Mouse (Mus musculus) ES-E14 (cell line): ENCODE measurements at regions not wholly inside any gene's neighbourhood (a gene's known extent, or its start where the extent isn't known, plus 50 kb on each side); places are given as distances from the start of the nearest gene placed in this dataset.

Experiments used
- DNase-seq: peaks from one replicate; pipeline ENCODE4 v3.0.0-alpha.2; 2013; ENCODE audit warnings: low read depth, low spot score
- H3K27ac ChIP-seq: 2 replicates; pipeline ENCODE4 v1.5.1; 2012; ENCODE audit warnings: low read depth, mild to moderate bottlenecking, low read length, moderate library complexity, mixed read lengths; ENCODE audit not compliant: poor library complexity, insufficient read depth, severe bottlenecking
- H3K36me3 ChIP-seq: 2 replicates; pipeline ENCODE4 v1.6.1; 2012; ENCODE audit warnings: mild to moderate bottlenecking, low read length, moderate library complexity, mixed read lengths; ENCODE audit not compliant: control insufficient read depth, poor library complexity, insufficient read depth, severe bottlenecking
- H3K4me1 ChIP-seq, 2 experiments: fragments of 150-350 bp in 1 of 2; sonication (generic) in 1 of 2; 2 replicates each; pipeline ENCODE4 v1.6.1; 2012; ENCODE audit warnings: low read length in 2 of 2, mild to moderate bottlenecking in 1 of 2, mixed read lengths in 1 of 2; ENCODE audit not compliant: control insufficient read depth in 2 of 2, insufficient read depth in 2 of 2, poor library complexity in 1 of 2
- H3K4me3 ChIP-seq, 2 experiments: fragments of 150-350 bp in 1 of 2; sonication (generic) in 1 of 2; 2 replicates each; pipeline ENCODE4 v1.5.1; 2012; ENCODE audit warnings: low read length in 2 of 2, low read depth in 1 of 2, mild to moderate bottlenecking in 1 of 2, mixed read lengths in 1 of 2; ENCODE audit not compliant: insufficient read depth in 1 of 2, poor library complexity in 1 of 2, severe bottlenecking in 1 of 2
- H3K9ac ChIP-seq: 2 replicates; pipeline ENCODE4 v1.6.1; 2012; ENCODE audit warnings: low read depth, mild to moderate bottlenecking, low read length, mixed read lengths; ENCODE audit not compliant: poor library complexity, insufficient read depth, severe bottlenecking
- H3K9me3 ChIP-seq: fragments of 150-350 bp; sonication (generic); 2 replicates; pipeline ENCODE4 v1.6.1; 2012; ENCODE audit warnings: low read depth, mild to moderate bottlenecking, low read length; ENCODE audit not compliant: control insufficient read depth, insufficient read depth
- CHD2 ChIP-seq: IDR thresholded peaks from 2 replicates; pipeline ENCODE4 v1.6.1; 2014; ENCODE audit warnings: mild to moderate bottlenecking, low read depth, low read length, inconsistent platforms
- HCFC1 ChIP-seq: IDR thresholded peaks from 2 replicates; pipeline ENCODE4 v1.6.1; 2012; ENCODE audit warnings: low read length, inconsistent platforms, borderline replicate concordance; ENCODE audit not compliant: insufficient read depth
- MAFK ChIP-seq: IDR thresholded peaks from 2 replicates; pipeline ENCODE4 v1.6.1; 2014; ENCODE audit warnings: mild to moderate bottlenecking, low read depth, low read length, inconsistent platforms; ENCODE audit not compliant: insufficient read depth
- ZC3H11A ChIP-seq: IDR thresholded peaks from 2 replicates; pipeline ENCODE4 v1.6.1; 2012; ENCODE audit warnings: low read depth, mild to moderate bottlenecking, inconsistent platforms, low read length, borderline replicate concordance
- ZNF384 ChIP-seq: IDR thresholded peaks from 2 replicates; pipeline ENCODE4 v1.6.1; 2012; ENCODE audit warnings: low read depth, low read length, inconsistent platforms
- in situ Hi-C, 2 experiments: fragments of 600-800 bp; cut with MboI; formaldehyde crosslinking; loops; one replicate each; pipeline ENCODE4 v1.15.1; 2025; ENCODE audit warnings: low sequenced_read_pairs in 2 of 2, inconsistent platforms in 1 of 2; ENCODE audit not compliant: unreplicated experiment in 2 of 2

- Histone ChIP-seq H3K9ac (no peak overlapping the region), H3K4me1 (no peaks in the 10 kb centered on the region), H3K9me3 (no peaks in the 10 kb centered on the region), H3K36me3 (no peaks in the 10 kb centered on the region), H3K27ac (no peak overlapping the region), H3K4me3 (no peak overlapping the region)
- in situ Hi-C loops: no loop called here
- TF ChIP-seq HCFC1: no peak
- DNase-seq: no peak
Measured at GRCm38 (mm10) chr7:73172615-73173014, 202.7 kb upstream of the Rgma start.

- in situ Hi-C loops: no loop called here
Measured at GRCm38 (mm10) chr7:73183761-73184160, 191.5 kb upstream of the Rgma start.

GRCm38 (mm10) chr7:73184208-73185070 is 190.9 kb upstream of the Rgma start:
- TF ChIP-seq HCFC1: no peak
- TF ChIP-seq MAFK: no peak
- no peak for TF ChIP-seq CHD2
- Histone ChIP-seq H3K4me1 (no peaks in the 10 kb centered on the region), H3K9me3 (no peaks in the 10 kb centered on the region), H3K9ac (no peak overlapping the region), H3K36me3 (no peaks in the 10 kb centered on the region), H3K27ac (no peak overlapping the region), H3K4me3 (no peak overlapping the region)
- no peak for DNase-seq
- in situ Hi-C loops: no loop called here

More at GRCm38 (mm10) chr7:73183761-73184160, 191.5 kb upstream of the Rgma start:
- Histone ChIP-seq H3K9ac (no peak overlapping the region), H3K27ac (no peak overlapping the region), H3K4me3 (no peak overlapping the region), H3K4me1 (no peaks in the 10 kb centered on the region), H3K36me3 (no peaks in the 10 kb centered on the region), H3K9me3 (no peaks in the 10 kb centered on the region)
- DNase-seq: no peak
- TF ChIP-seq ZC3H11A (no peak), HCFC1 (no peak), CHD2 (no peak), ZNF384 (no peak), MAFK (no peak)

GRCm38 (mm10) chr7:73185071-73185531 is 190.2 kb upstream of the Rgma start:
- Histone ChIP-seq H3K9ac (no peak overlapping the region), H3K9me3 (no peaks in the 10 kb centered on the region), H3K27ac (no peak overlapping the region), H3K36me3 (no peaks in the 10 kb centered on the region), H3K4me3 (no peak overlapping the region), H3K4me1 (no peaks in the 10 kb centered on the region)
- TF ChIP-seq ZNF384 (no peak), CHD2 (no peak), MAFK (no peak), ZC3H11A (no peak)
- DNase-seq: no peak
- in situ Hi-C loops: no loop called here

DNA sequence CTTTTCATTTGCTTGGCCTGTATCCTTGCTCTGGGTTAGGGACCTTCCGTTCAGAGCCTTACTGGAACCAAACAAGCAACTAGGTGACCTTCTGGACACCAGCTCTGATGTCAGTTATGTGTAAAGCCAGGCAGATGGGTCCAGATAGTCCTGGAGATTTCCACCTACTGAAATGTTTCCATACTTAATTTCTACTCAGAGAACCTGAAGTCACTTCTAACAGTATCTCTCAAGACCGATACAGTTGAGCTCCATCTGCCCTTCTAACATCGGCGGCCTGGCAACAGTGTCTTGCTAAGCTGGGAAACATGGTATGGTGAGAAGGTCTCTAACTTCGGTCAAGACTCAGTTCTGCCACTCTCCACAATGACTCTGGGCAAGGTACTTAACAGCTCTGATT is 189.7 kb upstream of the Rgma start:
- Histone ChIP-seq H3K27ac (no peak overlapping the region), H3K9ac (no peak overlapping the region), H3K36me3 (no peaks in the 10 kb centered on the region), H3K4me1 (no peaks in the 10 kb centered on the region), H3K4me3 (no peak overlapping the region), H3K9me3 (no peaks in the 10 kb centered on the region)
- in situ Hi-C loops: no loop called here
- no peak for TF ChIP-seq ZC3H11A
- no peak for TF ChIP-seq MAFK
- TF ChIP-seq HCFC1: no peak
- no peak for TF ChIP-seq CHD2
- TF ChIP-seq ZNF384: no peak
- no peak for DNase-seq
